Mouse (Mus musculus) MEL (cell line): ENCODE measurements around the gene Ddhd1. TPM values are rescaled to one million over a fixed set of nuclear protein-coding genes. Genes with fewer than 3 reads are reported as not detected.

Experiments
- DNase-seq: peaks from one replicate; pipeline ENCODE4 v3.0.0; 2011; ENCODE audit warnings: low read depth, low spot score
- H3K27ac ChIP-seq: 2 replicates; pipeline ENCODE4 v1.5.1; 2012; ENCODE audit warnings: low read depth, mild to moderate bottlenecking, control low read depth, low read length, moderate library complexity; ENCODE audit not compliant: control insufficient read depth
- H3K27me3 ChIP-seq, 2 experiments: fragments of 150-350 bp in 1 of 2; sonication (generic) in 1 of 2; 2 replicates each; pipeline ENCODE4 v1.6.1; 2012; ENCODE audit warnings: low read length in 2 of 2, mild to moderate bottlenecking in 2 of 2, improper control_type of control experiment in 1 of 2, moderate library complexity in 1 of 2; ENCODE audit not compliant: insufficient read depth in 2 of 2, control insufficient read depth in 1 of 2
- H3K36me3 ChIP-seq, 2 experiments: 2 replicates each; pipeline ENCODE4 v1.6.1; 2012 to 2014; ENCODE audit warnings: low read length in 2 of 2, improper control_type of control experiment in 1 of 2, inconsistent platforms in 1 of 2, mild to moderate bottlenecking in 1 of 2; ENCODE audit not compliant: insufficient read depth in 2 of 2, control insufficient read depth in 1 of 2
- H3K4me1 ChIP-seq, 2 experiments: fragments of 150-350 bp in 1 of 2; sonication (generic) in 1 of 2; 2 replicates each; pipeline ENCODE4 v1.6.1; 2012; ENCODE audit warnings: low read length in 2 of 2, improper control_type of control experiment in 1 of 2, mild to moderate bottlenecking in 1 of 2; ENCODE audit not compliant: insufficient read depth in 2 of 2, control insufficient read depth in 1 of 2
- H3K4me3 ChIP-seq, 2 experiments: fragments of 150-350 bp in 1 of 2; sonication (generic) in 1 of 2; 2 replicates each; pipeline ENCODE4 v1.5.1; 2012; ENCODE audit warnings: low read depth in 2 of 2, low read length in 2 of 2, mild to moderate bottlenecking in 2 of 2, moderate library complexity in 2 of 2, control low read depth in 1 of 2, improper control_type of control experiment in 1 of 2; ENCODE audit not compliant: control insufficient read depth in 1 of 2, insufficient read depth in 1 of 2
- H3K79me2 ChIP-seq: 2 replicates; pipeline ENCODE4 v1.6.1; 2012; ENCODE audit warnings: mild to moderate bottlenecking, low read length, moderate library complexity; ENCODE audit not compliant: control insufficient read depth, poor library complexity, insufficient read depth
- H3K9ac ChIP-seq: 2 replicates; pipeline ENCODE4 v1.6.1; 2012; ENCODE audit warnings: low read depth, mild to moderate bottlenecking, control low read depth, low read length, moderate library complexity; ENCODE audit not compliant: control insufficient read depth, poor library complexity, severe bottlenecking
- H3K9me3 ChIP-seq: fragments of 150-350 bp; sonication (generic); replicated peaks from 2 replicates; pipeline ENCODE4 v1.6.1; 2012; ENCODE audit warnings: mild to moderate bottlenecking, low read length, improper control_type of control experiment, moderate library complexity; ENCODE audit not compliant: insufficient read depth
- CHD2 ChIP-seq: IDR thresholded peaks from 2 replicates; pipeline ENCODE4 v1.6.1; 2011; ENCODE audit warnings: low read length, improper control_type of control experiment
- CTCF ChIP-seq, 3 experiments: IDR thresholded peaks in 2 of 3; conservative IDR thresholded peaks in 1 of 3; 2 replicates each; pipeline ENCODE4 v1.5.1; 2011 to 2012; ENCODE audit warnings: low read length in 3 of 3, low read depth in 2 of 3, mild to moderate bottlenecking in 2 of 3, improper control_type of control experiment in 1 of 3, inconsistent platforms in 1 of 3, mixed read lengths in 1 of 3, moderate library complexity in 1 of 3; ENCODE audit not compliant: control insufficient read depth in 1 of 3, insufficient read depth in 1 of 3, poor library complexity in 1 of 3, severe bottlenecking in 1 of 3
- E2F4 ChIP-seq: IDR thresholded peaks from 2 replicates; pipeline ENCODE4 v1.6.1; 2011; ENCODE audit warnings: low read depth, low read length, improper control_type of control experiment, borderline replicate concordance
- EP300 ChIP-seq, 2 experiments: IDR thresholded peaks; 2 replicates each; pipeline ENCODE4 v1.6.1; 2011; ENCODE audit warnings: improper control_type of control experiment in 2 of 2, low read length in 2 of 2, low read depth in 1 of 2, mild to moderate bottlenecking in 1 of 2
- GABPA ChIP-seq: IDR thresholded peaks from 2 replicates; pipeline ENCODE4 v1.6.1; 2012; ENCODE audit warnings: low read depth, mild to moderate bottlenecking, inconsistent platforms, low read length, improper control_type of control experiment, moderate library complexity
- JUND ChIP-seq: IDR thresholded peaks from 2 replicates; pipeline ENCODE4 v1.6.1; 2011; ENCODE audit warnings: low read depth, mild to moderate bottlenecking, improper control_type of control experiment, low read length
- MAFK ChIP-seq: IDR thresholded peaks from 2 replicates; pipeline ENCODE4 v1.6.1; 2011; ENCODE audit warnings: low read depth, mild to moderate bottlenecking, low read length, improper control_type of control experiment, borderline replicate concordance
- MEF2A ChIP-seq: IDR thresholded peaks from 2 replicates; pipeline ENCODE4 v1.6.1; 2014; ENCODE audit warnings: low read depth, mild to moderate bottlenecking, inconsistent platforms, low read length, improper control_type of control experiment; ENCODE audit not compliant: poor library complexity, insufficient replicate concordance, severe bottlenecking; ENCODE audit errors: extremely low read depth
- MXI1 ChIP-seq: IDR thresholded peaks from 2 replicates; pipeline ENCODE4 v1.6.1; 2011; ENCODE audit warnings: mild to moderate bottlenecking, low read depth, low read length, improper control_type of control experiment
- MYC ChIP-seq: IDR thresholded peaks from 2 replicates; pipeline ENCODE4 v1.6.1; 2011; ENCODE audit warnings: low read depth, mild to moderate bottlenecking, low read length, improper control_type of control experiment, moderate library complexity
- NELFE ChIP-seq: IDR thresholded peaks from 2 replicates; pipeline ENCODE4 v1.6.1; 2011; ENCODE audit warnings: low read depth, low read length, improper control_type of control experiment
- POLR2A ChIP-seq, 2 experiments: IDR thresholded peaks; 2 replicates each; pipeline ENCODE4 v1.6.1; 2011 to 2012; ENCODE audit warnings: low read length in 2 of 2, mild to moderate bottlenecking in 2 of 2, control low read depth in 1 of 2, improper control_type of control experiment in 1 of 2, low read depth in 1 of 2, moderate library complexity in 1 of 2; ENCODE audit not compliant: control insufficient read depth in 1 of 2, insufficient read depth in 1 of 2, poor library complexity in 1 of 2
- RCOR1 ChIP-seq: IDR thresholded peaks from 2 replicates; pipeline ENCODE4 v1.6.1; 2012; ENCODE audit warnings: low read depth, mild to moderate bottlenecking, inconsistent platforms, low read length, improper control_type of control experiment
- SIN3A ChIP-seq: IDR thresholded peaks from 2 replicates; pipeline ENCODE4 v1.6.1; 2012; ENCODE audit warnings: low read length, improper control_type of control experiment, inconsistent platforms
- USF1 ChIP-seq: IDR thresholded peaks from 2 replicates; pipeline ENCODE4 v1.6.1; 2014; ENCODE audit warnings: low read depth, mild to moderate bottlenecking, inconsistent platforms, low read length, improper control_type of control experiment, moderate library complexity
- ZMIZ1 ChIP-seq: IDR thresholded peaks from 2 replicates; pipeline ENCODE4 v1.6.1; 2012; ENCODE audit warnings: low read depth, mild to moderate bottlenecking, inconsistent platforms, low read length, improper control_type of control experiment, moderate library complexity
- polyA plus RNA-seq, 2 experiments: library from polyadenylated mRNA; stranded (reverse) in 1 of 2; unstranded in 1 of 2; fragments of >175 nt in 1 of 2; fragments of >200 nt in 1 of 2; gene quantifications; 2 replicates each; pipeline versions ENCODE4 v1.2.1 to v1.2.4; 2012; ENCODE audit warnings: low replicate concordance in 2 of 2, low read depth in 1 of 2; ENCODE audit not compliant: insufficient read length in 2 of 2, insufficient read depth in 1 of 2, missing spikeins in 1 of 2
- total RNA-seq: library from RNA; depleted of rRNA; stranded (reverse); fragments of 300-350 nt; gene quantifications from 2 replicates; pipeline ENCODE4 v1.2.3, GENCODE M21; 2012

The Ddhd1 gene
- total and polyA plus RNA-seq, 3 experiments, result 9.0 to 14.3 TPM; not detected in 1

DNA sequence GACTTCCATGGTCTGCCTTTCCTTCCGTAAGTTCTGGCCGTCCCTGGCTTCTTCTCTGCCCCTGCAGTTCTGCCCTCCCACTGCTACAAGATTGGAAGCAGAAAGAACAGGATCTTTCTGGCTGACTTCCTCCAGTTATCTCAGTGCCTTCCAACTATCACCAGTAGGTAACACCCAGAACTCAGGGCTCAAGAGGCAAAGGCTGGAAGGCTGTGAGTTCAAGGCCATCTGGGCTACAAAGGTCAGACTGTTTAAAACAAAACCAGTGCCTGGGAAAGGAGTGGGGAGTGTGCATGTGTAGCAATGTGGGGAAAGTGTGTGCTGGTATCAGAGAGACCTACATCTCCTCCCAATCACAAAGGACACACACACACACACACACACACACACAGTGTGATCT, 42.2 kb downstream of the Ddhd1 start:
- no peaks in the 10 kb centered on the region for H3K27me3 ChIP-seq
- no peak for TF ChIP-seq GABPA
- no peak for TF ChIP-seq USF1
- TF ChIP-seq CHD2, result no peak
- no peak for TF ChIP-seq EP300 (IDR thresholded peaks at IDR 0.05; ENCODE audit: low read depth in 1 of 2, low read length in 2 of 2)
- TF ChIP-seq MYC, result no peak
- TF ChIP-seq RCOR1, result no peak
- TF ChIP-seq JUND, result no peak
- no peak for TF ChIP-seq CTCF (IDR thresholded peaks at IDR 0.05 in 2 of 3, conservative IDR thresholded peaks at IDR 0.05 in 1 of 3; ENCODE audit: control insufficient read depth in 1 of 3, insufficient read depth in 1 of 3, low read depth in 2 of 3, low read length in 3 of 3, poor library complexity in 1 of 3, severe bottlenecking in 1 of 3)
- no peak for TF ChIP-seq MXI1
- no peak for TF ChIP-seq POLR2A (IDR thresholded peaks at IDR 0.05; ENCODE audit: control insufficient read depth in 1 of 2, insufficient read depth in 1 of 2, low read depth in 1 of 2, low read length in 2 of 2, poor library complexity in 1 of 2)
- no peak for TF ChIP-seq MEF2A
- no peaks in the 10 kb centered on the region for H3K4me1 ChIP-seq
- DNase-seq, result no peak
- H3K4me3 ChIP-seq, result no peak overlapping the region
- peaks cover 0 to 3% of the 10 kb centered on the region in 2 experiments; a peak in 2 of 4 replicates for H3K36me3 ChIP-seq
- H3K27ac ChIP-seq, result no peak overlapping the region
- H3K9ac ChIP-seq, result no peak overlapping the region
- no peaks in the 10 kb centered on the region for H3K79me2 ChIP-seq
- no peaks in the 10 kb centered on the region for H3K9me3 ChIP-seq

DNA sequence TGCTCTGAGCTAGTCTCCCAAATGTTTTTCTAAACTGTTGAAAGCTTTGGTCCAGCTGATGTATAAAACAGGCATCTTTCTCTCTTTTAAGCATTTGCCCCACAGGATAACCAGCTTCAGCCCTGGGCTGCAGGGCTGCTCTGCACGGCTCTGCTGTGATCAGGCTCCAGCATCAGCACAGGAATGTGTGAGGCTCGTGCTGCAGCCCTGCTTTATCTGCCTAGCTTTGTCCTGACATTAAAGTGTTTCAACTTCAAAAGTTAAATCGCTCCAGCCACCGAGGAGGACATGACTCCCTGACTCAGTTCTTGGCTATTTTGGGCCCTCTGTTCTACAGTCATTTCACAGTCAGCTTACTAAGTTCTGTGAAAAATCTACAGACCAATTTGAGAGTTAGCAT, 43.1 kb downstream of the Ddhd1 start:
- DNase-seq, result no peak
- H3K79me2 ChIP-seq, result no peaks in the 10 kb centered on the region
- H3K4me1 ChIP-seq, result no peaks in the 10 kb centered on the region
- TF ChIP-seq MAFK (no peak), SIN3A (no peak), E2F4 (no peak), MEF2A (no peak), ZMIZ1 (no peak), MYC (no peak), NELFE (no peak)
- peaks cover 0 to 5% of the 10 kb centered on the region in 2 experiments; a peak in 2 of 4 replicates for H3K36me3 ChIP-seq
- H3K27me3 ChIP-seq, result no peaks in the 10 kb centered on the region
- H3K9ac ChIP-seq, result no peak overlapping the region
- H3K9me3 ChIP-seq, result no peaks in the 10 kb centered on the region
- H3K4me3 ChIP-seq, result no peak overlapping the region
- no peak overlapping the region for H3K27ac ChIP-seq
